Mouse (Mus musculus): ENCODE measurements at regions not wholly inside any gene's neighbourhood (a gene's known extent, or its start where the extent isn't known, plus 50 kb on each side); places are given as distances from the start of the nearest gene placed in this dataset.

DNA sequence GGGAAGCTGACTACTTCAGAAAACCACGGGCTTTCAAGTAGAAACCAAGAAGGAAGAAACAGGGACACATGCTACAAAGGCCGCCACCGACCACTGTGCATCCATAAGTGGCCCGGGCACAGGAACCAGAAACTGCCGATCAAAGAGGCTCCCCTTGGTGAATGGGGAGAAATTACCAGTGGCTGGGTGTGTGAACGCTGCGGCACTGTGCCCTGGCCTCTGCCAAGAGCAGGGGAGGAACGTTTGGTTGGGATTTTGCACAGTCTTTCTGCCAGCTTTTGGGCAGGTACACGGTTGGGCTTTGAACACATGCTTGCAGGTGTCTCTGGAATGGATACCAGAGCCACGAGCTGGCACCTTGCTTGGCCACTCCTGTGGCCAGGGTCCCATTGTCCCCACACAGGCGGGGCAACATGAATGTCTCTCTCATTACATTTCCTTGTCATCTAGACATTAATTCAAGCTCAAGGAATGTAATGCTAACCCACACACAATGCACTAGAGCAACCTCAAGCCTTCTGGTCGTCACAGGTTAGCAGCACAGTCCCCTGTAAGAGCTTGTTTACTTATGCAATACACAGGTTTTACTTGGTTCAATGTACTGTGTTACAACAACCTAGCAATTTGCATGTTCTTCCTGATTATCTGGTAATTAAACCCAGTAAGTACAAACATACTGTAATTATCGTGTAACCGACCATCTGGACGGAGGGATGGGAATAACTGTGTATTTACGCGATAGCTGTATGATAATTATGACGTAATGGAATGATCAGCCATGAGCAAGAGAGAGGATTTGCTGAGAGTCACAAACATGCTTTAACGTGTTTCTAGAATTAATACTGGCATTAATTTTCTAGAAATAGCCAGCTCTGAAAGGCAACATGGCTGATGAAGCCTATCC, 90.9 kb upstream of the Sall1 start:
- Histone ChIP-seq H3K4me2 (ENCODE audit: low read depth) (no peak overlapping the region), H3K4me1 (replicated peaks; ENCODE audit: control insufficient read depth in 2 of 2, insufficient read depth in 2 of 2, low read length in 1 of 2) (peaks cover 0 to 3% of the 10 kb centered on the region in 2 experiments; a peak in 1 of 4 replicates), H3K9ac (replicated peaks) (no peak overlapping the region), H3K4me3 (ENCODE audit: insufficient read depth in 1 of 2, low read depth in 2 of 2, low read length in 2 of 2) (no peak overlapping the region), H3K27me3 (ENCODE audit: control insufficient read depth, insufficient read depth, low read length) (no peaks in the 10 kb centered on the region), H3K27ac (no peak overlapping the region), H3K9me3 (ENCODE audit: control insufficient read depth, low read length) (no peaks in the 10 kb centered on the region), H3K36me3 (replicated peaks; ENCODE audit: control insufficient read depth, insufficient read depth, low read depth) (no peaks in the 10 kb centered on the region)
- TF ChIP-seq EP300 (IDR thresholded peaks at IDR 0.05; ENCODE audit: low read depth) = no peak
- no peak for TF ChIP-seq CTCF (IDR thresholded peaks at IDR 0.05; ENCODE audit: low read depth)
- DNase-seq (ENCODE audit: low read depth in 3 of 3, low spot score in 3 of 3) (no peak), ATAC-seq (ENCODE audit: insufficient read depth) (no peak)
- WGBS (ENCODE audit: insufficient replicate concordance) = 61% methylated on average over 19 of the region's 19 CpGs

DNA sequence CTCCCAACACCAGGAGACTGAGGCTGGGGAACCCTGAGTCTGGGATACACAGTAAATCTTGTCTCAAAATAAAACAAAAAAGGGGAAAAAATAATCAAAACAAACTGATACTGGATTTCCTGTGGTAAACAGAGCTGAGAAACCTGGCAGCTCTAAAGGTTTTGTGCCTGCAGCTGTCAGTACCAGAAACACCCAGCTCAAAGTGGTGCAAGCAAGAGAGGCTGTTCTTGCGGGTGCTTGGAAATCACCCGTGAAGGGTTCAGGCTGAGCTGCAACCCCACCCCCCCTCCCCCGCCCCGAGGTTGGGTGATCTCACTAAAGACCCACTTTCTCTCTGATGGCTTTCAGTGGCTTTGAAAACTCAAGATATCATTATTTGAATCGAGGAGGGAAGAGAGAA, 90.1 kb upstream of the Sall1 start:
- TF ChIP-seq CTCF (IDR thresholded peaks at IDR 0.05; ENCODE audit: low read depth) = no peak
- ATAC-seq (ENCODE audit: insufficient read depth) (no peak), DNase-seq (ENCODE audit: low read depth in 3 of 3, low spot score in 3 of 3) (no peak)
- H3K27ac ChIP-seq = no peak overlapping the region
- no peaks in the 10 kb centered on the region for H3K9me3 ChIP-seq (ENCODE audit: control insufficient read depth, low read length)
- H3K27me3 ChIP-seq (ENCODE audit: control insufficient read depth, insufficient read depth, low read length) = no peaks in the 10 kb centered on the region
- H3K9ac ChIP-seq (replicated peaks) = no peak overlapping the region
- H3K36me3 ChIP-seq (replicated peaks; ENCODE audit: control insufficient read depth, insufficient read depth, low read depth) = no peaks in the 10 kb centered on the region
- peaks cover 0 to 3% of the 10 kb centered on the region in 2 experiments; a peak in 1 of 4 replicates for H3K4me1 ChIP-seq (replicated peaks; ENCODE audit: control insufficient read depth in 2 of 2, insufficient read depth in 2 of 2, low read length in 1 of 2)
- WGBS (ENCODE audit: insufficient replicate concordance) = 36% methylated on average over 5 of the region's 5 CpGs
- H3K4me2 ChIP-seq (ENCODE audit: low read depth) = no peak overlapping the region
- no peak overlapping the region for H3K4me3 ChIP-seq (ENCODE audit: insufficient read depth in 1 of 2, low read depth in 2 of 2, low read length in 2 of 2)

GRCm38 (mm10) chr8:89121051-89121450, 77.1 kb upstream of the Sall1 start:
- WGBS (ENCODE audit: insufficient replicate concordance) = 59% methylated on average over 6 of the region's 6 CpGs
- H3K27me3 ChIP-seq (ENCODE audit: control insufficient read depth, insufficient read depth, low read length) = no peaks in the 10 kb centered on the region
- H3K27ac ChIP-seq = no peak overlapping the region
- no peak overlapping the region for H3K4me3 ChIP-seq (ENCODE audit: insufficient read depth in 1 of 2, low read depth in 2 of 2, low read length in 2 of 2)
- DNase-seq (ENCODE audit: low read depth in 3 of 3, low spot score in 3 of 3) = no peak
- H3K4me2 ChIP-seq (ENCODE audit: low read depth) = no peak overlapping the region
- no peak overlapping the region for H3K9ac ChIP-seq (replicated peaks)
- ATAC-seq (ENCODE audit: insufficient read depth) = no peak
- H3K36me3 ChIP-seq (replicated peaks; ENCODE audit: control insufficient read depth, insufficient read depth, low read depth) = no peaks in the 10 kb centered on the region
- H3K9me3 ChIP-seq (ENCODE audit: control insufficient read depth, low read length) = no peaks in the 10 kb centered on the region
- TF ChIP-seq CTCF (IDR thresholded peaks at IDR 0.05; ENCODE audit: low read depth) (no peak), EP300 (IDR thresholded peaks at IDR 0.05; ENCODE audit: low read depth) (no peak)
- H3K4me1 ChIP-seq (replicated peaks; ENCODE audit: control insufficient read depth in 2 of 2, insufficient read depth in 2 of 2, low read length in 1 of 2) = no peaks in the 10 kb centered on the region

DNA sequence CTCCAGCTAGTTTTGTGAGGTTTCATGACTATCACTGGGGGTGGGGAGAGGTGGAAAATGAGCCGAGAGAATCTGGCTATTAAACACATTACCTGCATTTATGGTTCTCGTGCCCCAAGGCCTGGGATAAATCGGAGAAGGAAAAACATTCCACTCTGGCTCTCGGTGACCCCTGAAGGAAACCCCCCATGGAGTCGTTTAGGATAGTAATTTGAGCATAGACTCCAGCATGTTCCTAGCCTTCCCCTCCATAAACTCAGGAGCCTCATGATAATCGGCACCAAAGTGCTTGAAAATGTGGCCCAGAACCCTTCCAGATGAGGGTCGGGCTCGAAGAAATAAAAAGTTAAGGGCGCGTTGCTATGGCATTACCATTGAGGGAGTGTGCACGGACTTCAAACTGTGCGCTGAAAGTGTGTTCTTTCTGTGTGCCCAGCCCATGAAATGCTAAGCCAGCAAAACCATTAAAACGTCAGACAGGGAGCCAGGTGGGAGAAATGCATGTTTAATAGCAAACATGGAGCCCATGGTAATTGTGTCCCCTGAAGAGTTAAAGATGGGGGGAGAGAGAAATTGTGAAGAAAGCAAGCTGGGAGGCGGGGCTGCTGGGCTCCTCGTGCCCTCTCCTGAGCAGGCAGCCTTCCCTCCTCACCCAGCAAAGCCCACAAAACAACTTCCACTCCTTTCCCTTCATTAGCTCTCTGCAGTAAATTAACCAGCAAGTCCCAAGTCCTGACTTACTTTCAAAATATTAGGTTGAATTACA, 64.1 kb upstream of the Sall1 start:
- no peak for DNase-seq (ENCODE audit: low read depth in 3 of 3, low spot score in 3 of 3)
- Histone ChIP-seq H3K9me3 (ENCODE audit: control insufficient read depth, low read length) (no peaks in the 10 kb centered on the region), H3K9ac (replicated peaks) (no peak overlapping the region), H3K36me3 (replicated peaks; ENCODE audit: control insufficient read depth, insufficient read depth, low read depth) (no peaks in the 10 kb centered on the region), H3K27me3 (ENCODE audit: control insufficient read depth, insufficient read depth, low read length) (no peaks in the 10 kb centered on the region), H3K4me1 (replicated peaks; ENCODE audit: control insufficient read depth in 2 of 2, insufficient read depth in 2 of 2, low read length in 1 of 2) (no peaks in the 10 kb centered on the region), H3K27ac (no peak overlapping the region), H3K4me3 (ENCODE audit: insufficient read depth in 1 of 2, low read depth in 2 of 2, low read length in 2 of 2) (no peak overlapping the region), H3K4me2 (ENCODE audit: low read depth) (no peak overlapping the region)
- no peak for ATAC-seq (ENCODE audit: insufficient read depth)
- 62% methylated on average over 15 of the region's 15 CpGs for WGBS (ENCODE audit: insufficient replicate concordance)
- no peak for TF ChIP-seq CTCF (IDR thresholded peaks at IDR 0.05; ENCODE audit: low read depth)

DNA sequence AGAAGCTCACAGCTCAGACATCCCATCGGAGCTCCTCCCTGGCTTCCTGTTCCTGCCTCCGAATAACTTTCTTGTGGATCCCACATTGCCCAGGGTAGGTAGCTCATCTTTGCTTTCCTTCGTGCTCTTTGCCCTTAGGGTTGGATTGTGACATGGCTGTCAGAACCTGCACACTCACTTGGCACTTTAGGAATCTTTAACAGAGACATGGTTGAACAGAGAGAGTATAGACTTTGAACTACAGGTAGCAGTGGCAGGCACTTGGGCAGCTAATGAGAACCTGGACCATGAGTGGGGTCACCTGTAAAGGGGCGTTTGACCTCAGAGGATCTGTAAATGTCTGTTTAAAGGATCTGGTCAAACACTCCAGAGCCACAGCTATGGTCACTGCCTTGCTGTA, 62.4 kb upstream of the Sall1 start:
- no peaks in the 10 kb centered on the region for H3K9me3 ChIP-seq (ENCODE audit: control insufficient read depth, low read length)
- ATAC-seq (ENCODE audit: insufficient read depth) (no peak), DNase-seq (ENCODE audit: low read depth in 3 of 3, low spot score in 3 of 3) (no peak)
- no peaks in the 10 kb centered on the region for H3K27me3 ChIP-seq (ENCODE audit: control insufficient read depth, insufficient read depth, low read length)
- H3K9ac ChIP-seq (replicated peaks) = no peak overlapping the region
- H3K4me2 ChIP-seq (ENCODE audit: low read depth) = no peak overlapping the region
- H3K4me1 ChIP-seq (replicated peaks; ENCODE audit: control insufficient read depth in 2 of 2, insufficient read depth in 2 of 2, low read length in 1 of 2) = no peaks in the 10 kb centered on the region
- no peak overlapping the region for H3K4me3 ChIP-seq (ENCODE audit: insufficient read depth in 1 of 2, low read depth in 2 of 2, low read length in 2 of 2)
- no peak for TF ChIP-seq CTCF (IDR thresholded peaks at IDR 0.05; ENCODE audit: low read depth)
- no peak for TF ChIP-seq EP300 (IDR thresholded peaks at IDR 0.05; ENCODE audit: low read depth)
- H3K36me3 ChIP-seq (replicated peaks; ENCODE audit: control insufficient read depth, insufficient read depth, low read depth) = no peaks in the 10 kb centered on the region
- no peak overlapping the region for H3K27ac ChIP-seq
- WGBS (ENCODE audit: insufficient replicate concordance) = 51% methylated on average over 4 of the region's 4 CpGs
